Mouse (Mus musculus): ENCODE measurements around the gene Chd2.
"Not testable (repeated sequence)": the region's sequence is repeated elsewhere in the genome, so short reads cannot be mapped to it uniquely, and the experiment has no call there.

Gene Chd2

GRCm38 (mm10) chr7:73519060-73519796 is 22.4 kb downstream of the Chd2 start:
- no peak for DNase-seq

GRCm38 (mm10) chr7:73518373-73518980 is 23.2 kb downstream of the Chd2 start:
- DNase-seq: not testable (repeated sequence)

GRCm38 (mm10) chr7:73517432-73518054 is 24.1 kb downstream of the Chd2 start:
- DNase-seq: no peak

- no peak for DNase-seq
These were observed 24.8 kb downstream of the Chd2 start for GRCm38 (mm10) chr7:73516820-73517219.

GRCm38 (mm10) chr7:73514560-73514959 is 27.1 kb downstream of the Chd2 start:
- DNase-seq: no peak

- DNase-seq: no peak
These were observed 29.2 kb downstream of the Chd2 start for GRCm38 (mm10) chr7:73512422-73512821.

- no peak for DNase-seq
These were observed 32.9 kb downstream of the Chd2 start for GRCm38 (mm10) chr7:73508688-73509087.

GRCm38 (mm10) chr7:73507491-73507890 is 34.1 kb downstream of the Chd2 start:
- DNase-seq: no peak

- no peak for DNase-seq
These were observed 34.8 kb downstream of the Chd2 start for GRCm38 (mm10) chr7:73506852-73507251.

- DNase-seq: no peak
These were observed 36.4 kb downstream of the Chd2 start for GRCm38 (mm10) chr7:73505266-73505665.

- no peak for DNase-seq
These were observed 43.4 kb downstream of the Chd2 start for GRCm38 (mm10) chr7:73498200-73498599.

- no peak for DNase-seq
These were observed 52.4 kb downstream of the Chd2 start for GRCm38 (mm10) chr7:73489261-73489660.

GRCm38 (mm10) chr7:73481094-73481493 is 60.5 kb downstream of the Chd2 start:
- no peak for DNase-seq

- DNase-seq: no peak
These were observed 62.1 kb downstream of the Chd2 start for GRCm38 (mm10) chr7:73479506-73479905.

- DNase-seq: no peak
These were observed 63.2 kb downstream of the Chd2 start for GRCm38 (mm10) chr7:73478157-73479058.

GRCm38 (mm10) chr7:73467741-73468140 is 73.9 kb downstream of the Chd2 start:
- DNase-seq: no peak

GRCm38 (mm10) chr7:73463546-73463945 is 78.1 kb downstream of the Chd2 start:
- DNase-seq: no peak

- DNase-seq: no peak
These were observed 87.5 kb downstream of the Chd2 start for GRCm38 (mm10) chr7:73454113-73454512.

GRCm38 (mm10) chr7:73452187-73452808 is 89.3 kb downstream of the Chd2 start:
- no peak for DNase-seq

- no peak for DNase-seq
These were observed 90.0 kb downstream of the Chd2 start for GRCm38 (mm10) chr7:73451594-73451993.

- DNase-seq: no peak
These were observed 99.4 kb downstream of the Chd2 start for GRCm38 (mm10) chr7:73442246-73442645.

- no peak for DNase-seq
These were observed 99.8 kb downstream of the Chd2 start for GRCm38 (mm10) chr7:73441802-73442201.

GRCm38 (mm10) chr7:73435685-73436084 is 105.9 kb downstream of the Chd2 start:
- DNase-seq: no peak
